Mouse (Mus musculus) kidney, postnatal 0 days (tissue): ENCODE measurements at regions not wholly inside any gene's neighbourhood (a gene's known extent, or its start where the extent isn't known, plus 50 kb on each side); places are given as distances from the start of the nearest gene placed in this dataset.

Experiments used
- ATAC-seq: fragments of 200-750 bp; cut with Nextera tagmentation; replicated peaks from 2 replicates; pipeline ENCODE4 v1.8.0; 2017; ENCODE audit warnings: low read depth, moderate number of reproducible peaks, moderate TSS enrichment, moderate library complexity; ENCODE audit not compliant: low FRiP score
- DNase-seq: peaks from one replicate; pipeline ENCODE4 v3.0.0-alpha.2; 2016; ENCODE audit warnings: low spot score
- H3K27ac ChIP-seq: fragments of 300-500 bp; sonication (generic); 2 replicates; pipeline ENCODE4 v1.5.1; 2014; ENCODE audit warnings: mild to moderate bottlenecking
- H3K27me3 ChIP-seq: fragments of 300-500 bp; sonication (generic); 2 replicates; pipeline ENCODE4 v1.6.1; 2014; ENCODE audit warnings: low read length, mixed read lengths; ENCODE audit not compliant: insufficient read depth
- H3K36me3 ChIP-seq: fragments of 300-500 bp; sonication (generic); 2 replicates; pipeline ENCODE4 v1.6.1; 2014; ENCODE audit warnings: low read length, mixed read lengths; ENCODE audit not compliant: insufficient read depth
- H3K4me1 ChIP-seq: fragments of 300-500 bp; sonication (generic); replicated peaks from 2 replicates; pipeline ENCODE4 v1.6.1; 2014; ENCODE audit warnings: antibody characterized with exemption, low read length, mixed read lengths; ENCODE audit not compliant: insufficient read depth
- H3K4me2 ChIP-seq: fragments of 300-500 bp; sonication (generic); 2 replicates; pipeline ENCODE4 v1.6.1; 2014; ENCODE audit warnings: mild to moderate bottlenecking, low read length, moderate library complexity, mixed read lengths
- H3K4me3 ChIP-seq: fragments of 300-500 bp; sonication (generic); replicated peaks from 2 replicates; pipeline ENCODE4 v1.5.1; 2014; ENCODE audit warnings: low read depth, low read length
- H3K9ac ChIP-seq: fragments of 300-500 bp; sonication (generic); 2 replicates; pipeline ENCODE4 v1.6.1; 2014; ENCODE audit warnings: low read depth, low read length
- H3K9me3 ChIP-seq: fragments of 300-500 bp; sonication (generic); replicated peaks from 2 replicates; pipeline ENCODE4 v1.6.1; 2016; ENCODE audit warnings: low read length, inconsistent platforms, mixed read lengths
- CTCF ChIP-seq: IDR thresholded peaks from 2 replicates; pipeline ENCODE4 v1.5.1; 2016; ENCODE audit warnings: antibody characterized with exemption, low read depth, mild to moderate bottlenecking, moderate library complexity
- WGBS: fragments of 180-500 bp; shearing (Covaris S2); extraction: QIAGEN DNeasy Blood & Tissue Kit; methylation state at CpG from one replicate; pipeline ENCODE4 v1.1.7; 2014; 5-methylcytosine and 5-hydroxymethylcytosine counted together

GRCm38 (mm10) chr13:59196311-59196710 lies 388.7 kb downstream of the Agtpbp1 start:
- Histone ChIP-seq H3K4me1 (no peaks in the 10 kb centered on the region), H3K36me3 (no peaks in the 10 kb centered on the region), H3K4me2 (no peak overlapping the region), H3K9me3 (no peaks in the 10 kb centered on the region), H3K9ac (no peak overlapping the region), H3K27ac (no peak overlapping the region), H3K27me3 (no peaks in the 10 kb centered on the region), H3K4me3 (no peak overlapping the region)
- 45% methylated on average over 5 of the region's 5 CpGs for WGBS
- DNase-seq (no peak), ATAC-seq (no peak)
- no peak for TF ChIP-seq CTCF

DNA sequence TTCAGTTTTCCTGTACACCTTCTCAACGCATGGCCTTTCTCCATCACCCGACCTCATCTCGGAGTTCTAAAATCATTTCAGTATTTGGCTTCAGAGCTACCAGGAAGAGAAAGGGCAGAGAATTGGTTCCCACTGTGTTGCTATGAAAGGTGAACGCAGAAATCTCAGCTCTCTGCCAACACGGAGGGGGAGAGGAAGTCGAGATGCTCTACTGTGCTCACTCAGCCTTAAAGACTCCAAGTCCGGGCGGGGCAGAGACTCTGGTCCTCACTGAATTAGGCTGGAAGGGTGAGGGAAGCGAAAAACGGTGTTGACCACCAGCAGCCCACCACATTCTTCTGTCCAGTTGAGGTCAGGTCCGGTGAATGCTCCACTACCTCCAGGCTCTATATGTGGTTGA lies 382.1 kb downstream of the Ntrk2 start:
- DNase-seq, result no peak
- no peak overlapping the region for H3K4me2 ChIP-seq
- WGBS, result 73% methylated on average over 11 of the region's 11 CpGs
- TF ChIP-seq CTCF, result no peak
- no peak overlapping the region for H3K27ac ChIP-seq
- no peak overlapping the region for H3K4me3 ChIP-seq
- no peaks in the 10 kb centered on the region for H3K9me3 ChIP-seq
- H3K27me3 ChIP-seq, result no peaks in the 10 kb centered on the region
- no peak for ATAC-seq
- H3K4me1 ChIP-seq, result no peaks in the 10 kb centered on the region
- H3K36me3 ChIP-seq, result no peaks in the 10 kb centered on the region
- H3K9ac ChIP-seq, result no peak overlapping the region
